Mouse (Mus musculus) midbrain, postnatal 0 days (tissue): ENCODE data around the gene Mal. TPM values are rescaled to one million over a fixed set of nuclear protein-coding genes. Genes with fewer than 3 reads are reported as not detected.
"Not testable (repeated sequence)": the region's sequence is repeated elsewhere in the genome, so short reads cannot be mapped to it uniquely, and the experiment has no call there.

Experiments used
- ATAC-seq: fragments of 200-750 bp; cut with Nextera tagmentation; 2 replicates; pipeline ENCODE4 v1.8.0; 2017; ENCODE audit warnings: moderate number of reproducible peaks, mild to moderate bottlenecking, moderate TSS enrichment, moderate library complexity; ENCODE audit not compliant: low FRiP score
- DNase-seq: peaks from one replicate; pipeline ENCODE4 v3.0.0-alpha.2; 2015; ENCODE audit warnings: low spot score
- H3K27ac ChIP-seq: fragments of 300-500 bp; sonication (generic); 2 replicates; pipeline ENCODE4 v1.5.1; 2014; ENCODE audit warnings: low read depth, mild to moderate bottlenecking, low read length, mixed read lengths
- H3K27me3 ChIP-seq: fragments of 300-500 bp; sonication (generic); 2 replicates; pipeline ENCODE4 v1.6.1; 2014; ENCODE audit warnings: low read length, control low read depth, mixed read lengths; ENCODE audit not compliant: insufficient read depth
- H3K36me3 ChIP-seq: fragments of 300-500 bp; sonication (generic); 2 replicates; pipeline ENCODE4 v1.6.1; 2014; ENCODE audit warnings: low read length, control low read depth, mixed read lengths; ENCODE audit not compliant: insufficient read depth
- H3K4me1 ChIP-seq: fragments of 300-500 bp; sonication (generic); 2 replicates; pipeline ENCODE4 v1.6.1; 2014; ENCODE audit warnings: mild to moderate bottlenecking, control low read depth, antibody characterized with exemption, low read length, mixed read lengths; ENCODE audit not compliant: insufficient read depth
- H3K4me2 ChIP-seq: fragments of 300-500 bp; sonication (generic); 2 replicates; pipeline ENCODE4 v1.6.1; 2014; ENCODE audit warnings: low read depth, mild to moderate bottlenecking, low read length, mixed read lengths; ENCODE audit not compliant: poor library complexity, severe bottlenecking
- H3K4me3 ChIP-seq: fragments of 300-500 bp; sonication (generic); 2 replicates; pipeline ENCODE4 v1.5.1; 2014; ENCODE audit warnings: low read depth, mild to moderate bottlenecking, low read length, moderate library complexity
- H3K9ac ChIP-seq: fragments of 300-500 bp; sonication (generic); replicated peaks from 2 replicates; pipeline ENCODE4 v1.6.1; 2014; ENCODE audit warnings: mild to moderate bottlenecking, low read length, moderate library complexity, mixed read lengths; ENCODE audit not compliant: poor library complexity, severe bottlenecking
- H3K9me3 ChIP-seq: fragments of 300-500 bp; sonication (generic); 2 replicates; pipeline ENCODE4 v1.6.1; 2016; ENCODE audit warnings: low read length, control low read depth
- CTCF ChIP-seq: IDR thresholded peaks from 2 replicates; pipeline ENCODE4 v1.5.1; 2016; ENCODE audit warnings: antibody characterized with exemption, mild to moderate bottlenecking
- WGBS: fragments of 180-500 bp; shearing (Covaris S2); extraction: QIAGEN DNeasy Blood & Tissue Kit; methylation state at CpG from one replicate; pipeline ENCODE4 v1.1.7; 2014; 5-methylcytosine and 5-hydroxymethylcytosine counted together
- polyA plus RNA-seq: library from polyadenylated mRNA; unstranded; fragments of >200 nt; fragmentation: Nextera tagmentation; extraction: Ambion mirVana; gene quantifications from 2 replicates; pipeline ENCODE4 v1.2.1, GENCODE M21; 2015
- total RNA-seq: library from RNA; depleted of rRNA; stranded (reverse); fragments of >200 nt; gene quantifications from 2 replicates; pipeline ENCODE4 v1.2.3, GENCODE M21; 2014

The Mal gene
- total and polyA plus RNA-seq, 2 experiments from 2014 or later, result 2.1 to 2.6 TPM

- no peak overlapping the region for H3K4me3 ChIP-seq
- H3K36me3 ChIP-seq, result no peaks in the 10 kb centered on the region
- DNase-seq, result no peak
- no peaks in the 10 kb centered on the region for H3K27me3 ChIP-seq
- H3K9ac ChIP-seq, result no peak overlapping the region
- ATAC-seq, result no peak
- no peaks in the 10 kb centered on the region for H3K9me3 ChIP-seq
- H3K4me1 ChIP-seq, result no peaks in the 10 kb centered on the region
- WGBS, result 78% methylated on average over 3 of the region's 3 CpGs
- TF ChIP-seq CTCF, result no peak
- H3K4me2 ChIP-seq, result no peak overlapping the region
- H3K27ac ChIP-seq, result no peak overlapping the region
Measured at GRCm38 (mm10) chr2:127619311-127619710, 37.2 kb downstream of the Mal start.

DNA sequence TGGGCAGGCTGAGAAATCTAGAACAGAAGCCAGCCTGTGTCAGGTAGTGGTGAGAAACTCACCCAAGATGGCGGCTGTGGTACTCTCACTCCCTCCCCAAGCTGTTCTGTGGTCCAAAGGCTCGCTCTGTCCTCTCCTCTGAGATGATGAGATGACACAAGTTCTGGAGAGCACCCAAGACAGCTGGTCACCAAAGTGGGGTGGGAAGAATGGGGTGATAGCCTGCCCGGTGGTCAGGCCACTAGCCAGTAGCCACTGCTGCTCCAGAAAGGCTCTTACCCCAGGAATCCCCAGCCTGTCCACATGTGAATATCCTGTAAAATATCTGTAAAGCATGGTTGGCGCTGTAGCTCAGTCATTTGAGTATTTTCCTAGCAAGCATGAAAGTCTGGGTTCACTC lies 44.2 kb downstream of the Mal start:
- H3K4me1 ChIP-seq, result no peaks in the 10 kb centered on the region
- no peak for TF ChIP-seq CTCF
- WGBS, result 95% methylated on average over 4 of the region's 4 CpGs
- H3K9ac ChIP-seq, result no peak overlapping the region
- no peaks in the 10 kb centered on the region for H3K27me3 ChIP-seq
- H3K36me3 ChIP-seq, result no peaks in the 10 kb centered on the region
- H3K4me2 ChIP-seq, result no peak overlapping the region
- H3K27ac ChIP-seq, result no peak overlapping the region
- no peak for DNase-seq
- H3K4me3 ChIP-seq, result no peak overlapping the region
- H3K9me3 ChIP-seq, result no peaks in the 10 kb centered on the region
- ATAC-seq, result no peak

DNA sequence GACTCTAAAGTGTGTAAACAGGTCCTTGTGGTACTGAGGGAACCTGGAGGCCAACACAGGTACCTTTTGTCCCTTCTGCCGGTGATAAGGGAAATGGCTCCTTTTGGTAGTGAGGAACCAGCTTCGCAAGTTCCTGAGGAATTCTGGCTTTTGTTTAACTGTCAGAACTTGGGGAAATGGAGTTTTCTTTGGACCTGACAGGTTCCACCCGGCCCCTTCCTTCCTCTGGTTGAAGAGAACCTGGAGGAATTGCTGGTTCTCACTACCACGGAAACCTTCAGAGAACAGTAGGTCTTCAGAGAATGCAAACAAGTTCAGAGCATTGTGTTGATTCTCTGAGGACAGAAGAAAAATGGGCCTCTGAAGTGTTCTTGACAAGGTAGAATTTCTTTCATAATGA lies 45.1 kb downstream of the Mal start:
- Histone ChIP-seq H3K4me1 (no peaks in the 10 kb centered on the region), H3K27ac (no peak overlapping the region), H3K27me3 (no peaks in the 10 kb centered on the region), H3K9me3 (no peaks in the 10 kb centered on the region), H3K9ac (no peak overlapping the region), H3K4me3 (no peak overlapping the region), H3K4me2 (no peak overlapping the region), H3K36me3 (0 out of 2 replicates have a peak, but pooled peaks cover 3% of the 10 kb centered on the region)
- no peak for ATAC-seq
- WGBS, result 80% methylated on average over 4 of the region's 4 CpGs
- DNase-seq, result no peak
- no peak for TF ChIP-seq CTCF

GRCm38 (mm10) chr2:127608986-127609385 lies 47.5 kb downstream of the Mal start:
- no peaks in the 10 kb centered on the region for H3K4me1 ChIP-seq
- no peaks in the 10 kb centered on the region for H3K27me3 ChIP-seq
- no peak overlapping the region for H3K4me3 ChIP-seq
- WGBS, result 17% methylated on average over 5 of the region's 5 CpGs
- no peak overlapping the region for H3K27ac ChIP-seq
- H3K9ac ChIP-seq, result no peak overlapping the region
- peaks cover 21% of the 10 kb centered on the region for H3K36me3 ChIP-seq
- no peak for ATAC-seq
- no peak for DNase-seq
- no peaks in the 10 kb centered on the region for H3K9me3 ChIP-seq
- TF ChIP-seq CTCF, result no peak
- H3K4me2 ChIP-seq, result no peak overlapping the region

DNA sequence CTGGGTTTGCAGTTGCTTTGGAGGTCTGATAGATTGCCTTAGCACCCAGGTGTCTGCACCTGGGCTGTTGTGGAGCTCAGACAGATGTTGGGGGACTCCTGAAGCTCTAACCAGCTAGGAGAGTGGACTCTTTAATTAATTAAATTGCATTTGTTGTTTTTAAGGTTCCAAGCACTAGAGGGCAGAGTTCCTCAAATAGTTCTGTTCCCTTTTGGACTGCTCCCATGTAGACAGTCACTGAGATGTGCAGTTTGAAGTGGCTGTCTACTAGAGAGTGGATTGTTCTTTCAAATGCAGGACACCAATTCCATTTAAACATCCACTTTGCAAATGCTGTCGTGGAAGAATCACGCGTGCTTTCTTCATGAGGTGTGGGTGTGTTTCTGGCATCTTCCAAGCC lies 48.3 kb downstream of the Mal start:
- TF ChIP-seq CTCF, result peak; percentile 76
- H3K27ac ChIP-seq, result no peak overlapping the region
- H3K27me3 ChIP-seq, result no peaks in the 10 kb centered on the region
- no peaks in the 10 kb centered on the region for H3K4me1 ChIP-seq
- H3K4me3 ChIP-seq, result no peak overlapping the region
- no peak overlapping the region for H3K4me2 ChIP-seq
- WGBS, result 43% methylated on average over 3 of the region's 3 CpGs
- H3K36me3 ChIP-seq, result peaks cover 23% of the 10 kb centered on the region
- H3K9me3 ChIP-seq, result no peaks in the 10 kb centered on the region
- ATAC-seq (0 out of 2 replicates have a peak, but pooled peaks have one; percentile 36), DNase-seq (peak; percentile 82)
- no peak overlapping the region for H3K9ac ChIP-seq

DNA sequence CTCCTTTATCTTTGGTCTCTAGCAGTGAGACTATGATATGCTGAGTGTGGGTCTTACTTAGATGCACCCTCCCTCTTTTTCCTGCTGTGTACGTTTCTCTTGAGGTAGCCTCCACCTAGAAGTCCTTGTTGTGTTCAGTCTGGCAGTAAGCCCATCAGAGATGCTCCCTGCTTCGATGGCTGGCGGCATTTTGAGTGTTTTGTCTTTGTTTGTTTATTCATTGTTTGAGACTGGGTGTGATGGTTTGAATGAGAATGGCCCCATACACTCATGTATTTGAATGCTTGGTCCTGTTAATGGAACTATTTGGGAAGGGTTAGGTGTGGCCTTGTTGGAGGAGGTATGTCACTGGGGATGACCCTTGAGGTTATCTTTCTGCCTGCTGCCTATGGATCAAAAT lies 51.3 kb downstream of the Mal start:
- 87% methylated on average over 3 of the region's 3 CpGs for WGBS
- no peak for TF ChIP-seq CTCF
- H3K27ac ChIP-seq, result no peak overlapping the region
- DNase-seq (no peak), ATAC-seq (no peak)
- H3K4me1 ChIP-seq, result no peaks in the 10 kb centered on the region
- H3K27me3 ChIP-seq, result no peaks in the 10 kb centered on the region
- H3K4me3 ChIP-seq, result no peak overlapping the region
- H3K4me2 ChIP-seq, result no peak overlapping the region
- H3K9ac ChIP-seq, result no peak overlapping the region
- peaks cover 50% of the 10 kb centered on the region for H3K36me3 ChIP-seq
- H3K9me3 ChIP-seq, result no peaks in the 10 kb centered on the region

GRCm38 (mm10) chr2:127603383-127603782 lies 53.1 kb downstream of the Mal start:
- H3K9me3 ChIP-seq, H3K27me3 ChIP-seq, H3K9ac ChIP-seq, H3K27ac ChIP-seq, H3K4me1 ChIP-seq, DNase-seq, ATAC-seq, H3K4me2 ChIP-seq, H3K4me3 ChIP-seq: not testable (repeated sequence)
- peaks cover 65% of the 10 kb centered on the region for H3K36me3 ChIP-seq
- 92% methylated on average over 5 of the region's 8 CpGs for WGBS
